Comparison of ENCODE assay signal across 11 mouse cellular contexts in the genomic region with DNA sequence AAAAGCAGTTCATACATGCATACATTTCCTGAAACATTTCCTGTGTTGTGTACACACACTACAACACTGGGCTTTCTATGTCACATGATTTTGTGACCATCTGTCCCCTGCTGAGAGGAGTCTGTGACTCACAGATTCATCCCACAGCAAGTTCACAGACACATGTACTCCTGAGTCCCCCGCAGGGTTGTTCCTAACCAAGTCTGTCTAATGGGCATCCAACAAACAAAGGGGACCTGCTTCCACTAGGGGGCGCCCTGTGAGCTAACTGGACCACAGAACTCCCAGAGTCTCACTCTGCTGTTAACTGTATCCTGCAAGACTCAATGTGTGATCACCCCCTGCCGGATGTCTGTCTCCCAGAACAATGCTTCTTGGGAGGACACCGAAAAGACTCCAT.
A peak's percentile ranks its signal among the peaks of the same experiment; 100 is the strongest.
DNase-seq lines count a peak whose midpoint lies in the region; ATAC-seq lines count a peak whose summit lies in the region.
"Had no signal": no experiment of that assay in that cellular context is flagged by ENCODE, and none has a peak within 500 bp of the region (broad histone marks: within the 10 kb centered on the region; RNA-seq: fewer than 3 reads in every experiment).

No protein-coding gene starts in this region.

- H3K27ac ChIP-seq in hindbrain, embryonic 13.5 days = peak overlapping the region; percentile 19; the same call in 1 of the 2 replicates
- no peak overlapping the region for H3K27ac ChIP-seq in hindbrain, embryonic 12.5 days
- H3K27ac ChIP-seq: limb, embryonic 15.5 days had no signal

- no peak overlapping the region for H3K9ac ChIP-seq in hindbrain, embryonic 13.5 days
- no peak overlapping the region for H3K9ac ChIP-seq in hindbrain, embryonic 12.5 days
- H3K9ac ChIP-seq: limb, embryonic 15.5 days had no signal

- H3K4me3 ChIP-seq in hindbrain, embryonic 13.5 days = no peak overlapping the region
- H3K4me3 ChIP-seq in hindbrain, embryonic 12.5 days = no peak overlapping the region
- H3K4me3 ChIP-seq: limb, embryonic 15.5 days had no signal

- H3K27me3 ChIP-seq in hindbrain, embryonic 13.5 days = no peaks in the 10 kb centered on the region
- no peaks in the 10 kb centered on the region for H3K27me3 ChIP-seq in hindbrain, embryonic 12.5 days
- H3K27me3 ChIP-seq: limb, embryonic 15.5 days had no signal

- peak; percentile 8 for DNase-seq in thymus, postnatal 4 days
- DNase-seq in thymus, postnatal 14 days = no peak
- DNase-seq in frontal cortex, postnatal 10 days (ENCODE audit: low spot score in 2 of 2) = peak; percentile 28 to 31
- no peak for DNase-seq in Muller cell, postnatal 12 days (ENCODE audit: inconsistent ontology term)
- no peak for DNase-seq in thymus, postnatal 0 days (ENCODE audit: low spot score)
- DNase-seq: kidney, adult 2 months had no signal

- WGBS in hindbrain, embryonic 13.5 days = 80% methylated on average over 4 of the region's 4 CpGs
- 81% methylated on average over 4 of the region's 4 CpGs for WGBS in hindbrain, embryonic 12.5 days

- no peaks in the 10 kb centered on the region for H3K9me3 ChIP-seq in hindbrain, embryonic 13.5 days
- H3K9me3 ChIP-seq in hindbrain, embryonic 12.5 days (replicated peaks) = peaks cover 5% of the 10 kb centered on the region; the same call in 1 of the 2 replicates
- H3K9me3 ChIP-seq: limb, embryonic 15.5 days had no signal

- H3K4me2 ChIP-seq in hindbrain, embryonic 13.5 days = no peak overlapping the region
- no peak overlapping the region for H3K4me2 ChIP-seq in hindbrain, embryonic 12.5 days (replicated peaks)
- H3K4me2 ChIP-seq: limb, embryonic 15.5 days had no signal

- H3K36me3 ChIP-seq in hindbrain, embryonic 13.5 days = no peaks in the 10 kb centered on the region
- no peaks in the 10 kb centered on the region for H3K36me3 ChIP-seq in hindbrain, embryonic 12.5 days
- H3K36me3 ChIP-seq: G1E; limb, embryonic 15.5 days had no signal

- no peak for ATAC-seq in hindbrain, embryonic 13.5 days (ENCODE audit: low FRiP score)
- no peak for ATAC-seq in hindbrain, embryonic 12.5 days (ENCODE audit: low FRiP score)
- no peak for ATAC-seq in erythroblast, adult 5-6 weeks (replicated peaks; ENCODE audit: low FRiP score, poor library complexity, severe bottlenecking)

- H3K4me1 ChIP-seq in hindbrain, embryonic 13.5 days (replicated peaks) = peaks cover 22% of the 10 kb centered on the region
- H3K4me1 ChIP-seq in hindbrain, embryonic 12.5 days = peaks cover 10% of the 10 kb centered on the region; the same call in 1 of the 2 replicates

Comparison
In these comparisons a context has a peak if more than half of its experiments do, and no peak if none do; other contexts are left out.
1. DNase-seq: peak in thymus, postnatal 4 days (single experiment) and frontal cortex, postnatal 10 days (2 of 2); none in thymus, postnatal 14 days (single experiment), Muller cell, postnatal 12 days (single experiment) and thymus, postnatal 0 days (single experiment).